Mouse (Mus musculus): ENCODE results near the gene Anxa2.

DNA sequence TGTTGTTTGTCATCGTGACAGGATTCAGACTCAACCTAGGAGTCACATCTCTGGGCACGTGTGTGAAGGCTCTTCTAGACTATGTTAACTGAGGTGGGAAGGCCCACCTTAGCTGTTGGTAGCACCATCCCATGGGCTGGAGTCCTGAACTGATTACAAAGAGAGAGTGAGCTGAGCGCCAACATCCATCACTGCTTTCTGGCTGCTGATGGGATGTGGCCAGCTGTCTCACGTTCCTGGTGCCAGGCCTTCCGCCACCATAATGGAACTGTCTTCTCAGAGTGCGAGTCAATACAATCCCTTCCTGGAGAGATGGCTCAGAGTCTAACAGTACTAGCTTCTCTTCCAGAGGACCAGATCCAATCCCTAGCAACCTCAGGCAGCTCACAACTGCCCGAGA lies 62.0 kb downstream of the Anxa2 start:
- TF ChIP-seq POLR2A (IDR thresholded peaks at IDR 0.05; ENCODE audit: insufficient read depth, low read depth, low read length) (no peak), CTCF (IDR thresholded peaks at IDR 0.05; ENCODE audit: insufficient read depth, low read depth, low read length) (no peak)

Measured in olfactory bulb, adult 2 months (tissue).